Mouse (Mus musculus) midbrain, postnatal 0 days (tissue): ENCODE results near the gene Syne3. TPM values are rescaled to one million over a fixed set of nuclear protein-coding genes. Genes with fewer than 3 reads are reported as not detected.

Experiments
- ATAC-seq: fragments of 200-750 bp; cut with Nextera tagmentation; 2 replicates; pipeline ENCODE4 v1.8.0; 2017; ENCODE audit warnings: moderate number of reproducible peaks, mild to moderate bottlenecking, moderate TSS enrichment, moderate library complexity; ENCODE audit not compliant: low FRiP score
- DNase-seq: peaks from one replicate; pipeline ENCODE4 v3.0.0-alpha.2; 2015; ENCODE audit warnings: low spot score
- H3K27ac ChIP-seq: fragments of 300-500 bp; sonication (generic); 2 replicates; pipeline ENCODE4 v1.5.1; 2014; ENCODE audit warnings: low read depth, mild to moderate bottlenecking, low read length, mixed read lengths
- H3K27me3 ChIP-seq: fragments of 300-500 bp; sonication (generic); 2 replicates; pipeline ENCODE4 v1.6.1; 2014; ENCODE audit warnings: low read length, control low read depth, mixed read lengths; ENCODE audit not compliant: insufficient read depth
- H3K36me3 ChIP-seq: fragments of 300-500 bp; sonication (generic); 2 replicates; pipeline ENCODE4 v1.6.1; 2014; ENCODE audit warnings: low read length, control low read depth, mixed read lengths; ENCODE audit not compliant: insufficient read depth
- H3K4me1 ChIP-seq: fragments of 300-500 bp; sonication (generic); 2 replicates; pipeline ENCODE4 v1.6.1; 2014; ENCODE audit warnings: mild to moderate bottlenecking, control low read depth, antibody characterized with exemption, low read length, mixed read lengths; ENCODE audit not compliant: insufficient read depth
- H3K4me2 ChIP-seq: fragments of 300-500 bp; sonication (generic); 2 replicates; pipeline ENCODE4 v1.6.1; 2014; ENCODE audit warnings: low read depth, mild to moderate bottlenecking, low read length, mixed read lengths; ENCODE audit not compliant: poor library complexity, severe bottlenecking
- H3K4me3 ChIP-seq: fragments of 300-500 bp; sonication (generic); 2 replicates; pipeline ENCODE4 v1.5.1; 2014; ENCODE audit warnings: low read depth, mild to moderate bottlenecking, low read length, moderate library complexity
- H3K9ac ChIP-seq: fragments of 300-500 bp; sonication (generic); replicated peaks from 2 replicates; pipeline ENCODE4 v1.6.1; 2014; ENCODE audit warnings: mild to moderate bottlenecking, low read length, moderate library complexity, mixed read lengths; ENCODE audit not compliant: poor library complexity, severe bottlenecking
- H3K9me3 ChIP-seq: fragments of 300-500 bp; sonication (generic); 2 replicates; pipeline ENCODE4 v1.6.1; 2016; ENCODE audit warnings: low read length, control low read depth
- CTCF ChIP-seq: IDR thresholded peaks from 2 replicates; pipeline ENCODE4 v1.5.1; 2016; ENCODE audit warnings: antibody characterized with exemption, mild to moderate bottlenecking
- WGBS: fragments of 180-500 bp; shearing (Covaris S2); extraction: QIAGEN DNeasy Blood & Tissue Kit; methylation state at CpG from one replicate; pipeline ENCODE4 v1.1.7; 2014; 5-methylcytosine and 5-hydroxymethylcytosine counted together
- microRNA-seq: library from miRNA; unstranded; fragments of <30 nt; microRNA quantifications from one replicate; pipeline ENCODE4, GENCODE M21; 2016; ENCODE audit warnings: borderline number of aligned reads
- polyA plus RNA-seq: library from polyadenylated mRNA; unstranded; fragments of >200 nt; fragmentation: Nextera tagmentation; extraction: Ambion mirVana; gene quantifications from 2 replicates; pipeline ENCODE4 v1.2.1, GENCODE M21; 2015
- total RNA-seq: library from RNA; depleted of rRNA; stranded (reverse); fragments of >200 nt; gene quantifications from 2 replicates; pipeline ENCODE4 v1.2.3, GENCODE M21; 2014; rRNA removed

Gene Syne3
- total and polyA plus RNA-seq, 2 experiments from 2014 or later = 0.85 to 0.93 TPM

DNA sequence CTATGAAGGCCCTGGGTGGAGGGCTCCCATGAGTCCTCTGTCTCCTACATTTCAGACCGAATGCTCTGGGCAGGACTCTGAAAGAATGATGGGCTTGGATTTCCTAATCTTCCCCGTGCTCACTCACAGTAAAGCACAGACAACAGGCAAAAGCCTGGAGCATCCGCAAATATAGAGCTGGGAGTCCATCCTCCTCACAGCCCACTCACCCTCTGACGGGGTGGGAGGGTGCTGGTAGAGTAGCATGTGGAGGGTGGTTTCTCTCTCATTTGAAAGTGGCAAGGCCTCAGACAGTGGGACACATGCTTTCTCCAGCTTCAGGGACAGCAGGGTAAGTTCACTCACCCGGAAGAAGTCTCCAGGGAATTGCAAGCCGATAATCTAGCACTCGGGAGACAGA, 123.5 kb downstream of the Syne3 start:
- 82% methylated on average over 7 of the region's 7 CpGs for WGBS
- no peaks in the 10 kb centered on the region for H3K9me3 ChIP-seq
- no peaks in the 10 kb centered on the region for H3K4me1 ChIP-seq
- ATAC-seq = no peak
- no peak overlapping the region for H3K27ac ChIP-seq
- H3K9ac ChIP-seq = no peak overlapping the region
- H3K4me3 ChIP-seq = no peak overlapping the region
- H3K36me3 ChIP-seq = no peaks in the 10 kb centered on the region
- TF ChIP-seq CTCF = no peak
- no peak for DNase-seq
- H3K4me2 ChIP-seq = no peak overlapping the region
- no peaks in the 10 kb centered on the region for H3K27me3 ChIP-seq

DNA sequence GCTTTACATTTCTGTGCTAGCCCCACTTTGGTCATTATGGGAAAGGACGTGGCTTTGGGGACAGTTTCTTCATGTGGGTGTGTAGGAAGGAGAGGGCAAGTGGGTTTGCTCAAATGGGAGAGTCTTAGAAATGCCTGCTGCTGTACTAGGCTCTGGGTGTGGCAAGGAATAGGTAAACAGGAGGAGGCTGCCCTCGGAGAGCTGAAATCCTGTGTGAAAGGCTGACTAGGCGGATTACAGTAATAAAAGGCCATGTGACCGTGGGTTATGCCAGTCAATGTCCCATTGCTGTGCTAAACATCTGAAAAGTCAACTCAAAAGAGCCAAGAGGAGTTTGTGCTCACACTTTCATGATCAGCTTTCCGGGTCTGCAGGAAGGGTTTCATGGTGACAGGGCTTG, 127.1 kb downstream of the Syne3 start:
- 61% methylated on average over 5 of the region's 5 CpGs for WGBS
- Histone ChIP-seq H3K36me3 (no peaks in the 10 kb centered on the region), H3K9me3 (no peaks in the 10 kb centered on the region), H3K27ac (no peak overlapping the region), H3K4me2 (no peak overlapping the region), H3K27me3 (no peaks in the 10 kb centered on the region), H3K9ac (no peak overlapping the region), H3K4me1 (no peaks in the 10 kb centered on the region), H3K4me3 (no peak overlapping the region)
- TF ChIP-seq CTCF = no peak
- DNase-seq (no peak), ATAC-seq (no peak)

DNA sequence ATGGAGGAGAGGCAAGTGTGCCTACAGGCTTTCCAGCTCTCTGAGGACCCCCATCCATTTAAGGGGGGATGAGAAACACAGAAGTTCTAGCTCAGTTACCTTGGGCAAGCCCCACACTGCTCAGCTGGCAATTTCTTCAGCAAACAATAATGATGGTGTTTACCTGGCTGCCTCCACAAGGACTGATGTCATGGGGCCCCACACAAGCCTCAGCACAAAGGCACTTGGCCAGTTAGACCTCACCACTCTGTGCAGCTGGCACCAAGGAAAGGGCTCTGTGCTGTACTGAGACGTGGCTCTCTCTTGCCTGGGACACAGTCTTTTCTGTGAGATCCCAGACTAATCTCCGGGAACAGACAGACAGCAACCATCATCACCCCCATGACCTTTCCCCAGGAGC, 127.5 kb downstream of the Syne3 start:
- Histone ChIP-seq H3K4me1 (no peaks in the 10 kb centered on the region), H3K27ac (no peak overlapping the region), H3K27me3 (no peaks in the 10 kb centered on the region), H3K9ac (no peak overlapping the region), H3K9me3 (no peaks in the 10 kb centered on the region), H3K4me2 (no peak overlapping the region), H3K4me3 (no peak overlapping the region), H3K36me3 (no peaks in the 10 kb centered on the region)
- ATAC-seq = no peak
- no peak for DNase-seq
- TF ChIP-seq CTCF = no peak
- 42% methylated on average over 2 of the region's 2 CpGs for WGBS

DNA sequence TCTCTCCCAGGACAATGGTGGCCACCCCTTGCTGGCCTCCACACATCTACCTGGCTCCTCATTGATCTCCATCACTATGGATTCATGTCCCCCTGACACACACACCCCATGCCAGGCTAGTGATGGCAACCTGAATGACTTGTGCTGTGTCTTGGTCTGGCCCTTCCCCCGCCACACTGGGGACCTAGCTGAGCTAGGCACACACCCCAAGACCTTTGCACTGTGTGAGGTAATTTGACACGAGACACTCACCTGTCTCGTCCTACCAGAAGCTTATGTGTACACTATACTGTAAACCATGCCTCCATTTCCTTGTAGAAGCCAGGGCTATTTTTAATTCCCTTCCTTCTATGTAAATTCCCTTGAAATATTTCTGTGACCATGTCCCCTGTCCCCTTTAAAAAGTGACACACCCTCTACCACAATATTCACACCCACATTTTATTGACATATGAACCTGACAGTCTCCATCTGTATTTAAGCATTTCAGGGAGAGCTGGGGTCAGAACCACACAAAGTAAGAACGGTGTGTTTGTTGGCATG, 128.0 kb downstream of the Syne3 start:
- 80% methylated on average over 4 of the region's 4 CpGs for WGBS
- no peak for TF ChIP-seq CTCF
- Histone ChIP-seq H3K9me3 (no peaks in the 10 kb centered on the region), H3K27ac (no peak overlapping the region), H3K4me3 (no peak overlapping the region), H3K4me2 (no peak overlapping the region), H3K4me1 (no peaks in the 10 kb centered on the region), H3K9ac (no peak overlapping the region), H3K27me3 (no peaks in the 10 kb centered on the region), H3K36me3 (no peaks in the 10 kb centered on the region)
- DNase-seq = no peak
- ATAC-seq = no peak

DNA sequence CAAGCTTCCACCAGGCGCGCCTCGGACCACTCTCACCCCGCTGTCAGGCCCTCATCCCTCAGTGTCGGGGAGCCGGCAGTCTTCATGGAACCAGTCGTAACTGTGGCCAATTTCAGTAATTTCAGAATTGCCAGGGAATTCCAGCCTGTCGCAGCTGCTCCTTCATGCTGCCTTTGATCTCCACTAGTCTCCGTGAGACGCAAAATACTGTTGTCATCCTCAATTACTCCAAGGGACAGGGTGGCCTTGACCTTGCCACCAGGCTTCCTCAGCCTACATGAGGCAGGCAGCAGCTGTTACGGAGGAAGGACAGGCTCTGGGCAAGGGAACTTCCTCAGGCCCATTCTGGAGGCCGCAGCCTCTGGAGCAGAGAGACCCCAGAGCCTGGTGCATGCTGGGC, 129.2 kb downstream of the Syne3 start:
- no peaks in the 10 kb centered on the region for H3K4me1 ChIP-seq
- no peak for TF ChIP-seq CTCF
- H3K4me3 ChIP-seq = no peak overlapping the region
- no peak overlapping the region for H3K4me2 ChIP-seq
- no peak for ATAC-seq
- H3K9ac ChIP-seq = no peak overlapping the region
- H3K36me3 ChIP-seq = no peaks in the 10 kb centered on the region
- H3K9me3 ChIP-seq = no peaks in the 10 kb centered on the region
- H3K27ac ChIP-seq = no peak overlapping the region
- WGBS = 62% methylated on average over 12 of the region's 12 CpGs
- H3K27me3 ChIP-seq = no peaks in the 10 kb centered on the region
- DNase-seq = no peak

Small RNAs within 50 kb of the gene (microRNA-seq; reads per million reads assigned to microRNA genes)
- 3.4 reads per million, percentile 2 among the genes with 10 or more reads in this experiment for gene Mir3069

Other genes with a start within 250 kb of the Syne3 start
- gene Clmn, start 144.7 kb downstream of the Syne3 start, total RNA-seq = 2.2 and 3.1 TPM in 2 replicates
- gene Clmn, start 144.7 kb downstream of the Syne3 start, polyA plus RNA-seq = 1.4 and 2.4 TPM in 2 replicates
- gene Glrx5, start 22.9 kb upstream of the Syne3 start, total RNA-seq = 35.8 and 50.9 TPM in 2 replicates
- 175 and 185 TPM in 2 replicates for gene Glrx5, start 22.9 kb upstream of the Syne3 start, polyA plus RNA-seq
- gene Tcl1b2, start 136.2 kb upstream of the Syne3 start, total RNA-seq = not detected in 2 replicates
- gene Tcl1b2, start 136.2 kb upstream of the Syne3 start, polyA plus RNA-seq = not detected in 2 replicates
- not detected in 2 replicates for gene Tcl1b1, start 149.9 kb upstream of the Syne3 start, total RNA-seq
- not detected in 2 replicates for gene Tcl1b1, start 149.9 kb upstream of the Syne3 start, polyA plus RNA-seq
- not detected in 2 replicates for gene Tcl1b5, start 166.5 kb upstream of the Syne3 start, total RNA-seq
- not detected in 2 replicates for gene Tcl1b5, start 166.5 kb upstream of the Syne3 start, polyA plus RNA-seq
- not detected in 2 replicates for gene Tcl1b3, start 181.2 kb upstream of the Syne3 start, total RNA-seq
- not detected in 2 replicates for gene Tcl1b3, start 181.2 kb upstream of the Syne3 start, polyA plus RNA-seq
- gene Tcl1b4, start 192.1 kb upstream of the Syne3 start, total RNA-seq = not detected in 2 replicates
- gene Tcl1b4, start 192.1 kb upstream of the Syne3 start, polyA plus RNA-seq = not detected in 2 replicates
- gene Tcl1, start 213.0 kb upstream of the Syne3 start, total RNA-seq = not detected in 2 replicates
- not detected in 2 replicates for gene Tcl1, start 213.0 kb upstream of the Syne3 start, polyA plus RNA-seq